33 mouse cellular contexts compared by ENCODE assay signal in genomic region chr8:40071131-40071530, GRCm38 (mm10).
"Had no signal": no experiment of that assay in that cellular context is flagged by ENCODE, and none has a peak within 500 bp of the region (broad histone marks: within the 10 kb centered on the region; RNA-seq: fewer than 3 reads in every experiment).

No protein-coding gene starts in this region.

- ATAC-seq: hindbrain, embryonic 16.5 days; hindbrain, postnatal 0 days; inflammation-experienced regulatory T-cells, adult 6 months had no signal

- H3K4me2 ChIP-seq: heart, embryonic 11.5 days; heart, embryonic 12.5 days; heart, embryonic 13.5 days; heart, embryonic 15.5 days; hindbrain, embryonic 12.5 days; hindbrain, embryonic 13.5 days; hindbrain, embryonic 14.5 days; hindbrain, embryonic 15.5 days; kidney, embryonic 15.5 days had no signal

- H3K27ac ChIP-seq: heart, embryonic 10.5 days; heart, embryonic 13.5 days; heart, embryonic 15.5 days; hindbrain, embryonic 10.5 days; hindbrain, embryonic 12.5 days; hindbrain, embryonic 13.5 days; hindbrain, embryonic 14.5 days; hindbrain, embryonic 15.5 days; hindbrain, postnatal 0 days; kidney, embryonic 15.5 days; kidney, postnatal 0 days; layer of hippocampus, adult 2 months; left cerebral cortex, adult 2 months had no signal

- H3K4me3 ChIP-seq: heart, embryonic 10.5 days; heart, embryonic 12.5 days; heart, embryonic 13.5 days; heart, embryonic 15.5 days; hindbrain, embryonic 10.5 days; hindbrain, embryonic 12.5 days; hindbrain, embryonic 13.5 days; hindbrain, embryonic 15.5 days; kidney, embryonic 15.5 days; layer of hippocampus, adult 2 months; left cerebral cortex, adult 2 months had no signal

- H3K4me1 ChIP-seq: heart, embryonic 10.5 days; heart, embryonic 12.5 days; heart, embryonic 13.5 days; heart, embryonic 15.5 days; hindbrain, embryonic 10.5 days; hindbrain, embryonic 12.5 days; hindbrain, embryonic 13.5 days; hindbrain, embryonic 15.5 days; kidney, embryonic 15.5 days had no signal

- DNase-seq: heart, postnatal 10 days; heart, postnatal 14 days; heart, postnatal 36 days; heart, postnatal 4 days; kidney, adult 11 months; kidney, adult 18-20 months; kidney, adult 2 months; kidney, adult 8-10 months; kidney, adult 9 months; kidney, postnatal 10 days; kidney, postnatal 14 days; kidney, postnatal 25 days; kidney, postnatal 36 days; kidney, postnatal 4 days; layer of hippocampus, adult 9-11 months; layer of hippocampus, postnatal 36 days had no signal

- H3K9me3 ChIP-seq: heart, embryonic 10.5 days; heart, embryonic 12.5 days; heart, embryonic 13.5 days; heart, embryonic 15.5 days; hindbrain, embryonic 10.5 days; hindbrain, embryonic 12.5 days; hindbrain, embryonic 13.5 days; hindbrain, embryonic 15.5 days; kidney, embryonic 15.5 days had no signal

- H3K9ac ChIP-seq: heart, embryonic 12.5 days; heart, embryonic 13.5 days; heart, embryonic 15.5 days; hindbrain, embryonic 12.5 days; hindbrain, embryonic 13.5 days; hindbrain, embryonic 14.5 days; hindbrain, embryonic 15.5 days; kidney, embryonic 15.5 days had no signal

- H3K36me3 ChIP-seq: heart, embryonic 10.5 days; heart, embryonic 12.5 days; heart, embryonic 13.5 days; heart, embryonic 15.5 days; hindbrain, embryonic 10.5 days; hindbrain, embryonic 12.5 days; hindbrain, embryonic 13.5 days; hindbrain, embryonic 15.5 days; kidney, embryonic 15.5 days had no signal

- H3K27me3 ChIP-seq: heart, embryonic 12.5 days; heart, embryonic 13.5 days; heart, embryonic 15.5 days; hindbrain, embryonic 12.5 days; hindbrain, embryonic 13.5 days; hindbrain, embryonic 15.5 days; kidney, embryonic 15.5 days had no signal
